Mouse (Mus musculus): ENCODE results near the gene Mrm1. TPM values are rescaled to one million over a fixed set of nuclear protein-coding genes. Genes with fewer than 3 reads are reported as not detected.
A peak's percentile ranks its signal among the peaks of the same experiment; 100 is the strongest.

The Mrm1 gene
- polyA plus RNA-seq, 1 experiment from 2014 or later: 11.0 TPM

- 87% methylated on average over 9 of the region's 9 CpGs for WGBS
These were observed 1.9 kb upstream of the Mrm1 start for GRCm38 (mm10) chr11:84821131-84821770.

GRCm38 (mm10) chr11:84818085-84818960, 992 bp downstream of the Mrm1 start:
- peak overlapping the region; percentile 99 for H3K4me2 ChIP-seq (ENCODE audit: low read depth)
- ATAC-seq (ENCODE audit: insufficient read depth, low FRiP score, low TSS enrichment) (peak; percentile 48), DNase-seq (ENCODE audit: low spot score) (peak; percentile 73)
- no peaks in the 10 kb centered on the region for H3K4me1 ChIP-seq (ENCODE audit: control insufficient read depth, insufficient read depth, low read length)
- H3K27me3 ChIP-seq (ENCODE audit: control insufficient read depth, insufficient read depth, low read length): no peaks in the 10 kb centered on the region
- H3K36me3 ChIP-seq (ENCODE audit: control insufficient read depth, insufficient read depth, low read length): no peaks in the 10 kb centered on the region
- H3K9ac ChIP-seq (ENCODE audit: low read length): peak overlapping the region; percentile 72
- peak overlapping the region; percentile 74 for H3K4me3 ChIP-seq (ENCODE audit: low read depth, low read length)
- H3K27ac ChIP-seq (ENCODE audit: low read depth, low read length): peak overlapping the region; percentile 60; the same call in 1 of the 2 replicates
- WGBS: under 1% methylated on average over 39 of the region's 39 CpGs
- H3K9me3 ChIP-seq (ENCODE audit: control insufficient read depth, low read length): no peaks in the 10 kb centered on the region

More at GRCm38 (mm10) chr11:84821131-84821770, 1.9 kb upstream of the Mrm1 start:
- Histone ChIP-seq H3K9ac (ENCODE audit: low read length) (no peak overlapping the region), H3K4me2 (ENCODE audit: low read depth) (no peak overlapping the region), H3K4me3 (ENCODE audit: low read depth, low read length) (no peak overlapping the region), H3K27me3 (ENCODE audit: control insufficient read depth, insufficient read depth, low read length) (no peaks in the 10 kb centered on the region), H3K36me3 (ENCODE audit: control insufficient read depth, insufficient read depth, low read length) (no peaks in the 10 kb centered on the region), H3K4me1 (ENCODE audit: control insufficient read depth, insufficient read depth, low read length) (no peaks in the 10 kb centered on the region), H3K27ac (ENCODE audit: low read depth, low read length) (no peak overlapping the region), H3K9me3 (ENCODE audit: control insufficient read depth, low read length) (no peaks in the 10 kb centered on the region)
- ATAC-seq (ENCODE audit: insufficient read depth, low FRiP score, low TSS enrichment) (no peak), DNase-seq (ENCODE audit: low spot score) (no peak)

- no peaks in the 10 kb centered on the region for H3K36me3 ChIP-seq (ENCODE audit: control insufficient read depth, insufficient read depth, low read length)
- no peak overlapping the region for H3K4me3 ChIP-seq (ENCODE audit: low read depth, low read length)
- no peak overlapping the region for H3K9ac ChIP-seq (ENCODE audit: low read length)
- 83% methylated on average over 6 of the region's 6 CpGs for WGBS
- no peak overlapping the region for H3K27ac ChIP-seq (ENCODE audit: low read depth, low read length)
- H3K4me1 ChIP-seq (ENCODE audit: control insufficient read depth, insufficient read depth, low read length): no peaks in the 10 kb centered on the region
- DNase-seq (ENCODE audit: low spot score) (no peak), ATAC-seq (ENCODE audit: insufficient read depth, low FRiP score, low TSS enrichment) (no peak)
- H3K4me2 ChIP-seq (ENCODE audit: low read depth): no peak overlapping the region
- no peaks in the 10 kb centered on the region for H3K9me3 ChIP-seq (ENCODE audit: control insufficient read depth, low read length)
- no peaks in the 10 kb centered on the region for H3K27me3 ChIP-seq (ENCODE audit: control insufficient read depth, insufficient read depth, low read length)
These were observed 2.0 kb downstream of the Mrm1 start for GRCm38 (mm10) chr11:84817362-84817761.

GRCm38 (mm10) chr11:84813724-84814510, 5.4 kb downstream of the Mrm1 start:
- ATAC-seq (ENCODE audit: insufficient read depth, low FRiP score, low TSS enrichment) (0 out of 2 replicates have a peak, but pooled peaks have one; percentile 35), DNase-seq (ENCODE audit: low spot score) (peak; percentile 86)
- no peak overlapping the region for H3K9ac ChIP-seq (ENCODE audit: low read length)
- H3K4me1 ChIP-seq (ENCODE audit: control insufficient read depth, insufficient read depth, low read length): no peaks in the 10 kb centered on the region
- no peak overlapping the region for H3K4me3 ChIP-seq (ENCODE audit: low read depth, low read length)
- H3K36me3 ChIP-seq (ENCODE audit: control insufficient read depth, insufficient read depth, low read length): no peaks in the 10 kb centered on the region
- WGBS: 59% methylated on average over 13 of the region's 13 CpGs
- no peaks in the 10 kb centered on the region for H3K27me3 ChIP-seq (ENCODE audit: control insufficient read depth, insufficient read depth, low read length)
- H3K27ac ChIP-seq (ENCODE audit: low read depth, low read length): no peak overlapping the region
- H3K4me2 ChIP-seq (ENCODE audit: low read depth): no peak overlapping the region
- no peaks in the 10 kb centered on the region for H3K9me3 ChIP-seq (ENCODE audit: control insufficient read depth, low read length)

- DNase-seq (ENCODE audit: low spot score) (no peak), ATAC-seq (ENCODE audit: insufficient read depth, low FRiP score, low TSS enrichment) (no peak)
- H3K27me3 ChIP-seq (ENCODE audit: control insufficient read depth, insufficient read depth, low read length): no peaks in the 10 kb centered on the region
- no peaks in the 10 kb centered on the region for H3K4me1 ChIP-seq (ENCODE audit: control insufficient read depth, insufficient read depth, low read length)
- no peak overlapping the region for H3K4me2 ChIP-seq (ENCODE audit: low read depth)
- no peaks in the 10 kb centered on the region for H3K9me3 ChIP-seq (ENCODE audit: control insufficient read depth, low read length)
- no peak overlapping the region for H3K9ac ChIP-seq (ENCODE audit: low read length)
- H3K4me3 ChIP-seq (ENCODE audit: low read depth, low read length): no peak overlapping the region
- no peaks in the 10 kb centered on the region for H3K36me3 ChIP-seq (ENCODE audit: control insufficient read depth, insufficient read depth, low read length)
- WGBS: 95% methylated on average over 4 of the region's 4 CpGs
- H3K27ac ChIP-seq (ENCODE audit: low read depth, low read length): no peak overlapping the region
These were observed 14.9 kb downstream of the Mrm1 start for GRCm38 (mm10) chr11:84804373-84804772.

GRCm38 (mm10) chr11:84797627-84798353, 21.5 kb downstream of the Mrm1 start:
- Histone ChIP-seq H3K9ac (ENCODE audit: low read length) (no peak overlapping the region), H3K9me3 (ENCODE audit: control insufficient read depth, low read length) (no peaks in the 10 kb centered on the region), H3K4me3 (ENCODE audit: low read depth, low read length) (no peak overlapping the region), H3K4me1 (ENCODE audit: control insufficient read depth, insufficient read depth, low read length) (peaks cover 3% of the 10 kb centered on the region; the same call in 1 of the 2 replicates), H3K36me3 (ENCODE audit: control insufficient read depth, insufficient read depth, low read length) (no peaks in the 10 kb centered on the region), H3K27me3 (ENCODE audit: control insufficient read depth, insufficient read depth, low read length) (no peaks in the 10 kb centered on the region), H3K4me2 (ENCODE audit: low read depth) (no peak overlapping the region), H3K27ac (ENCODE audit: low read depth, low read length) (no peak overlapping the region)
- 21% methylated on average over 21 of the region's 21 CpGs for WGBS
- ATAC-seq (ENCODE audit: insufficient read depth, low FRiP score, low TSS enrichment): no peak
- DNase-seq (ENCODE audit: low spot score): peak; percentile 86

- H3K4me2 ChIP-seq (ENCODE audit: low read depth): no peak overlapping the region
- no peak overlapping the region for H3K9ac ChIP-seq (ENCODE audit: low read length)
- H3K9me3 ChIP-seq (ENCODE audit: control insufficient read depth, low read length): no peaks in the 10 kb centered on the region
- no peak for ATAC-seq (ENCODE audit: insufficient read depth, low FRiP score, low TSS enrichment)
- peak; percentile 47 for DNase-seq (ENCODE audit: low spot score)
- H3K27ac ChIP-seq (ENCODE audit: low read depth, low read length): no peak overlapping the region
- no peaks in the 10 kb centered on the region for H3K27me3 ChIP-seq (ENCODE audit: control insufficient read depth, insufficient read depth, low read length)
- H3K36me3 ChIP-seq (ENCODE audit: control insufficient read depth, insufficient read depth, low read length): no peaks in the 10 kb centered on the region
- peaks cover 3% of the 10 kb centered on the region; the same call in 1 of the 2 replicates for H3K4me1 ChIP-seq (ENCODE audit: control insufficient read depth, insufficient read depth, low read length)
- H3K4me3 ChIP-seq (ENCODE audit: low read depth, low read length): no peak overlapping the region
- 29% methylated on average over 10 of the region's 10 CpGs for WGBS
These were observed 22.3 kb downstream of the Mrm1 start for GRCm38 (mm10) chr11:84797026-84797425.
